Mouse (Mus musculus) neural tube, embryonic 15.5 days (tissue): ENCODE data around the gene Fmnl3. TPM values are rescaled to one million over a fixed set of nuclear protein-coding genes. Genes with fewer than 3 reads are reported as not detected.

ENCODE experiments used
- ATAC-seq: fragments of 200-750 bp; cut with Nextera tagmentation; 2 replicates; pipeline ENCODE4 v1.8.0; 2017; ENCODE audit warnings: mild to moderate bottlenecking, moderate TSS enrichment, moderate library complexity; ENCODE audit not compliant: low FRiP score
- H3K27ac ChIP-seq: fragments of 300-500 bp; sonication (generic); replicated peaks from 2 replicates; pipeline ENCODE4 v1.5.1; 2015; ENCODE audit warnings: mild to moderate bottlenecking, inconsistent platforms
- H3K27me3 ChIP-seq: fragments of 300-500 bp; sonication (generic); replicated peaks from 2 replicates; pipeline ENCODE4 v1.6.1; 2015; ENCODE audit warnings: inconsistent platforms
- H3K36me3 ChIP-seq: fragments of 300-500 bp; sonication (generic); 2 replicates; pipeline ENCODE4 v1.6.1; 2015; ENCODE audit warnings: inconsistent platforms
- H3K4me1 ChIP-seq: fragments of 300-500 bp; sonication (generic); 2 replicates; pipeline ENCODE4 v1.6.1; 2015; ENCODE audit warnings: inconsistent platforms
- H3K4me2 ChIP-seq: fragments of 300-500 bp; sonication (generic); 2 replicates; pipeline ENCODE4 v1.6.1; 2015; ENCODE audit warnings: inconsistent platforms, mild to moderate bottlenecking, moderate library complexity
- H3K4me3 ChIP-seq: fragments of 300-500 bp; sonication (generic); replicated peaks from 2 replicates; pipeline ENCODE4 v1.5.1; 2015; ENCODE audit warnings: mild to moderate bottlenecking, inconsistent platforms
- H3K9ac ChIP-seq: fragments of 300-500 bp; sonication (generic); replicated peaks from 2 replicates; pipeline ENCODE4 v1.6.1; 2015; ENCODE audit warnings: mild to moderate bottlenecking, inconsistent platforms
- H3K9me3 ChIP-seq: fragments of 300-500 bp; sonication (generic); replicated peaks from 2 replicates; pipeline ENCODE4 v1.6.1; 2016; ENCODE audit warnings: inconsistent platforms
- WGBS: fragments of 180-500 bp; shearing (Covaris S2); methylation state at CpG from one replicate; pipeline ENCODE4 v1.1.7; 2015; ENCODE audit warnings: mixed read lengths; 5-methylcytosine and 5-hydroxymethylcytosine counted together
- polyA plus RNA-seq: library from polyadenylated mRNA; unstranded; fragments of >200 nt; fragmentation: Nextera tagmentation; extraction: Ambion mirVana; gene quantifications from 2 replicates; pipeline ENCODE4 v1.2.1, GENCODE M21; 2015

The Fmnl3 gene
- polyA plus RNA-seq = 7.9 and 11.9 TPM in 2 replicates

DNA sequence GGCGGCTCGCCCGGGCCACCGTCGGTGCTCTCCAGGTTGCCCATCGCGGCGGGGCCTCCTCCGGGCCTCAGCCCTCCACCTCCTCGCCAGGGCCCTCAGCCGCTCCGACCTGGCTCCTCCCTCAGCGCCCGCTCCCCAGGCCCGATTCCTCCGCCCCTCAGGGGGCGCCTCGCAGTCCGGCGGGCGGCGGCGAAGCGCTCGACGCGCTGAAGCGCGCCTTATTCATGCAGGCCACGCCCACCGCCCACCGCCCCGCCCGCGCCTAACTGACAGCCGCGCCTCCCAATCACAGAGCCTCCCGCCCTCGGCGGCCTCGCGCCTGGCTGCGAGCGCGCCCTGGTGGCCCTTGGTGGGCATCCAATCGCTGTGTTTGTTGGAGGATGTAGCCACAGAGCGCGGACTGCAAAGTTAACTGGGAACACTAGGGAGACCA, at the start of gene Fmnl3:
Fmnl3 (minus strand) TSS at position 224 of the 433 bp plus-strand sequence.
- Histone ChIP-seq H3K9ac (peak within 1 kb of the TSS; percentile 85), H3K27me3 (peaks cover 7% of the 10 kb centered on the region; the same call in 1 of the 2 replicates), H3K9me3 (no peaks in the 10 kb centered on the region), H3K36me3 (no peaks in the 10 kb centered on the region), H3K4me3 (peak within 1 kb of the TSS; percentile 84), H3K4me1 (peaks cover 19% of the 10 kb centered on the region), H3K27ac (peak within 1 kb of the TSS; percentile 89), H3K4me2 (peak within 1 kb of the TSS; percentile 65)
- ATAC-seq = peak; percentile 96
- under 1% methylated on average over 34 of the region's 48 CpGs for WGBS

DNA sequence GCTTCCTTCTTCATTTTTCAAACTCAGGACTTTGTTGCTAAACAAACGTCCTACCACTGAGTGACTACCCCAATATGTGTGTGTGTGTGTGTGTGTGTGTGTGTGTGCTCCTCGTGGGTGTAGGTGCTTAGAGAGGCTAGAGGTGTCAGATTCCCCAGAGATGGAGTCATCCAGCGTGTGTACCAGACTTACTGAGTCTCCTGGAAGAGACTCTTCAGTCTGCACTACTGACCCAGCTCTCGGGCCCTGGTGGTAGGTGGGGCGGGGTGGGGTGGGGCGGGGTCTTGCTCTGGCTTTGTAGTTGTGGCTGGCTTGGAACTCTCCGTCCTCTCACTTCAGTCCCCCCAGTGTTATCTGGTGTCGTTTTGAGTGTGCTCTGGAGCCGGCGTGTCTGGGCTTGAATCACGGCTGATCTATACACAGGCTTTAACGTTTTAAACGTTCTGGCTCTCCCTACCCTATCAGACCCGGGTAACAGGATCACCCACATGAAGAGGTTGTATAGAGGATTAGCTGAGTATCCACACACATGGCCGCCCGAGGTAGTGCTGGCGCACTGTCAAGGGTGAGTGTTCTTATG, 47.5 kb upstream of the Fmnl3 start:
- no peak for ATAC-seq
- no peak overlapping the region for H3K4me3 ChIP-seq
- no peaks in the 10 kb centered on the region for H3K27me3 ChIP-seq
- no peak overlapping the region for H3K4me2 ChIP-seq
- WGBS = 48% methylated on average over 17 of the region's 17 CpGs
- no peak overlapping the region for H3K9ac ChIP-seq
- peaks cover 16% of the 10 kb centered on the region for H3K4me1 ChIP-seq
- H3K36me3 ChIP-seq = peaks cover 9% of the 10 kb centered on the region; the same call in 1 of the 2 replicates
- no peaks in the 10 kb centered on the region for H3K9me3 ChIP-seq
- H3K27ac ChIP-seq = no peak overlapping the region

DNA sequence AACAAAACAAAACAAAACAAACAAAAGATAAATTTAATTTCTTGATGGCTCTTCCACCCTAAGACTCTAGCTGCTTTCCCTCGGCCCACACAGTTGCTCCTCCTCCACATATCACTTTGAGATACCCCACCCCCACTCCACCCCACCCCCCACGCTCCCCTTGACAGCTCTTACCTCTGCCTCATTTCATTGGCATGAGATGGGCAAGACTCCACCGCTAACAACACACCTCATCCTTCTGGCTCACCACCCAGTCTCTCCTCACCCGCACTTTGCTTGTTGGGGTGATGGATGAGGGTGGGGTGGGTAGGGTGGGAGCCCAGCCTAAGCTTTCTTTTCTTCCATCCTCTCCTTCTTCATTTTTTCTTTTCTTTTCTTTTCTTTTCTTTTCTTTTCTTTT, 46.7 kb upstream of the Fmnl3 start:
- H3K27me3 ChIP-seq = no peaks in the 10 kb centered on the region
- peaks cover 4% of the 10 kb centered on the region; the same call in 1 of the 2 replicates for H3K36me3 ChIP-seq
- no peak overlapping the region for H3K27ac ChIP-seq
- no peaks in the 10 kb centered on the region for H3K9me3 ChIP-seq
- ATAC-seq = no peak
- no peak overlapping the region for H3K4me3 ChIP-seq
- 0 out of 2 replicates have a peak overlapping the region, but pooled peaks have one; percentile 10 for H3K9ac ChIP-seq
- H3K4me1 ChIP-seq = peaks cover 16% of the 10 kb centered on the region
- H3K4me2 ChIP-seq = no peak overlapping the region
- WGBS = 37% methylated on average over 4 of the region's 4 CpGs

DNA sequence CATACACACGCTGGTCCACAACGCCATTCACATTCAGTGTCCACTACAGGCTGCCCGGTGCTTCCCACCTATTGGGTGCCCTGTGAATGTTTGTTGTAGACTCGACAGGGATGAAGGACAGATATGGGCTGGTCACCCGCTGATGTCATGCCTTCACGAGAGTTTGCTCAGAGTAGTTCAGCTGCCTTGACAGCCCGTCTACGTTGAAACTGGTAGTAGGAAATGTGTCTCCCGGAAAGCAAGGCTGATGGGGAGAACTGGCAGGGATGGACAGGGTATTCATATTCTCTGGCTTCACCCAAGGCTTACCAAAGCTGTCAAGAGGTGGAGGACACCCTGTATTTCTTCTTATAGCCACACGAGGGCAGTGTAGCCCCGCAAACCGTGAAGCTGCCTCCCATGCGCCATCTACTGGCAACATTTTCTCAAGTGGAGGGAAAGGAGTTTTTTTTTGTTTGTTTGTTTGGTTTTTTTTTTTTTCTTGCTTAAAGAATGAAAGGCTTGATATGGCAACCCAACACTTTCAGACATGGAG, 46.1 kb upstream of the Fmnl3 start:
- Histone ChIP-seq H3K4me1 (peaks cover 16% of the 10 kb centered on the region), H3K4me3 (no peak overlapping the region), H3K9ac (0 out of 2 replicates have a peak overlapping the region, but pooled peaks have one; percentile 10), H3K9me3 (no peaks in the 10 kb centered on the region), H3K36me3 (no peaks in the 10 kb centered on the region), H3K4me2 (0 out of 2 replicates have a peak overlapping the region, but pooled peaks have one; percentile 17), H3K27me3 (no peaks in the 10 kb centered on the region), H3K27ac (no peak overlapping the region)
- WGBS = 24% methylated on average over 13 of the region's 13 CpGs
- no peak for ATAC-seq

DNA sequence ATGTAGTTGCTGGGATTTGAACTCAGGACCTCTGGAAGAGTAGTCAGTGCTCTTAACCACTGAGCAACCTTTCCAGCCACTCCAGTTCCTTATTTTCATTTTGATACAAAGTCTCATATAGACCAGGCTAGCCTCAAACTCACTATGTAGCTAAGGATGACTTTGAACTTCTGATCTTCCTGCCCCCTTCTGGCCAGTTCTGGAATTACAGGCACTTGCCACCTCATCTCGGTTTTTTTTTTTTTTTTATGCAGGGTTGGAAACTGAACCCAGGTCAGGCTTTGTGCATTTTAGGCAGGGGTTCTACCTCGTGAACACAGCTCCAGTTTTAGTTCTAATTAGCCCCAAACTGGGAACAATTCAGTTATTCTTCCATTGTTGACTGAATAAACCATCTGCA, 45.5 kb upstream of the Fmnl3 start:
- WGBS = 27% methylated on average over 2 of the region's 2 CpGs
- Histone ChIP-seq H3K9me3 (no peaks in the 10 kb centered on the region), H3K4me1 (peaks cover 10% of the 10 kb centered on the region), H3K9ac (no peak overlapping the region), H3K27ac (no peak overlapping the region), H3K4me2 (no peak overlapping the region), H3K27me3 (no peaks in the 10 kb centered on the region), H3K36me3 (no peaks in the 10 kb centered on the region), H3K4me3 (no peak overlapping the region)
- ATAC-seq = no peak

DNA sequence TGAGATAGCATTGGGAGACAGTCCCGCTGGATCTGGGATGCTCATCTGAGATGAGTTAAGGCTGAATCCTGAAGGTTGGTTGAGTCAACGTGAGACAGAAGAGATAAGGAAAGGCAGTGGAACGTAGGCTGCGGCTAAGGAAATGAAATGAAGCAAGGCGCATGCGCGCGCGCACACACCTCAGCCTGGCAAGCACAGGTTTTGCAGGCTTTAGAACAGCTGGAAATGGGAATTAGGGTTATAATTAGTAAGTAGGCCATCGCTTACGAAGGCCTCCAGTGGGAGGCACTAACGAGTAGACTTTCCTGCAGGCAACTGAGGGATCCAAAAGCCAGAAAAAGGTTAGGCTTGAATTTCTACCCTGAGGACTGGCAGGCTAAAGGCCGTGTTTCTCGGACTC, 41.5 kb upstream of the Fmnl3 start:
- H3K9me3 ChIP-seq = no peaks in the 10 kb centered on the region
- H3K36me3 ChIP-seq = peaks cover 37% of the 10 kb centered on the region
- no peak for ATAC-seq
- H3K4me2 ChIP-seq = no peak overlapping the region
- no peaks in the 10 kb centered on the region for H3K27me3 ChIP-seq
- H3K4me3 ChIP-seq = no peak overlapping the region
- no peak overlapping the region for H3K9ac ChIP-seq
- 0 out of 2 replicates have a peak, but pooled peaks cover 5% of the 10 kb centered on the region for H3K4me1 ChIP-seq
- no peak overlapping the region for H3K27ac ChIP-seq
- 64% methylated on average over 14 of the region's 14 CpGs for WGBS

DNA sequence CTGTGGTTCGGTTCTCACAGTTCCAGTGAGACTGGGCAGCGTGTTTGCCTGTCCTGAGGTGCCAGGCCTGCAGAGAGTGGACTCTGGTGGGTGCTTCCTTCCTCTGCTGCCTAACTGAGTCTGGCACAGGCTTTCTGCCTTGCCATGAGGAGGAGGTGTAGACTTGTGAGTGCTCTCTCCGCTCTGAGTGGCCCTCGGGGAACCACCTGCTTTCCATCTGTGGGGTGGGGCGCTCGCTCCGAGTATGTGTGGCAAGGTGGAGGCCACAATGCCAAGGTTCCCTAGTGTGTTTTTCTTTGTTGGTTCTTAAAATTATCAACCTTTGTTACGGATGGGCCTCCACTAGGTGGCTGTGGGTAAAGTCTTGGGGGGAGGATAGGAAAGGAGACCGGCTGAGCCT, 38.6 kb upstream of the Fmnl3 start:
- H3K4me2 ChIP-seq = no peak overlapping the region
- ATAC-seq = no peak
- H3K9me3 ChIP-seq = no peaks in the 10 kb centered on the region
- 92% methylated on average over 9 of the region's 9 CpGs for whole genome bisulfite sequencing
- H3K4me3 ChIP-seq = no peak overlapping the region
- H3K4me1 ChIP-seq = no peaks in the 10 kb centered on the region
- no peak overlapping the region for H3K9ac ChIP-seq
- no peaks in the 10 kb centered on the region for H3K27me3 ChIP-seq
- H3K36me3 ChIP-seq = peaks cover 64% of the 10 kb centered on the region
- H3K27ac ChIP-seq = no peak overlapping the region

DNA sequence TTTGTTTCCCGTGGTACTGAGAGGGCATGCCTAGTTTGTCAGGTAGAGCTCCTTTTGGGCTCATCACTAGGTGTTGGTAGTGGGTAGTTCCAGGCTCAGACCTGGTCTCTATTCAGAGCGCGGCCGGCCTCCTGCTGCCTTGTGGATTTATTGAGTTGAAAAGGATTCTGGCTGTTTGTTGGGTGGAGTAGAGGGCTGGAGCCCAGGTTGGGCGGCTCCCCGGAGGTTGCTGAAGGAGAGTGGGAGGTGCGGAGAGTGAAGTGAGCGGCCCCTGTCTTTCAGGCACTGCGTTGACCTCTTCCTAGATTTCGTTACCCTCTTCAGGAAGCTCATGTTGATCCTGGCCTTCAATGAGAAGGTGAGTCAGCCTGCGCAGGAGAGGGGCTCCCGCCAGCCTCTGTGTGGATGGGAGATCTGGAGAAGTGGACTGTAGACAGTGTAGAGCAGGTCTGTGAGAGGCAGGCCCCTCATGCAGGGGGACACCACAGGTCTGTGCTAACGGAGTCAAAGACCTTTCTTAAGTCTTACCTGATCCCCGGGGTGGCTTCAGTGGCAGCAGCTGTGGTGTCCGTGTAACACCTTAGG, 36.8 kb upstream of the Fmnl3 start:
- Histone ChIP-seq H3K4me1 (no peaks in the 10 kb centered on the region), H3K4me3 (no peak overlapping the region), H3K9me3 (no peaks in the 10 kb centered on the region), H3K9ac (no peak overlapping the region), H3K27me3 (no peaks in the 10 kb centered on the region), H3K4me2 (no peak overlapping the region), H3K36me3 (peaks cover 78% of the 10 kb centered on the region), H3K27ac (no peak overlapping the region)
- WGBS = 91% methylated on average over 15 of the region's 15 CpGs
- ATAC-seq = no peak

DNA sequence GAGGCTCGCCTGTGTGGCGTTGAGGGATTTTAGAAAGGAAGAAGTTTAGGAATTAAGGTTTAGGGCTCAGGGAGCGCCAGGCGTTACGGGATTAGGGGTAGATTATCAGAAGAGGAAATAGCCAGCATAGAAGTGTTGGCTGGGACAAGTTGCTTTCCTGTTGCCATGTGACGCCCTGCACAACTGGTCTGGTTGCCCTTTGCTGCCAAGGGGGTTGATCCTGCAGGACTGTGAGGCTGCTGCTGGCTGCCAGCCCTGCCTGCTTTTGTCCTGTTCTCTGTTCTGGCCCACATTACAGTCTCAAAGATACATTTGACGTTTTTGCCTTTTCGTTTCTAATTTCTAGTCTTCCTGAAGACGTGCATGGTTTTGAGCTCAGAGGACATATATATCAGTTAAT, 34.9 kb upstream of the Fmnl3 start:
- Histone ChIP-seq H3K27ac (no peak overlapping the region; the same call in 1 of the 2 replicates), H3K4me1 (0 out of 2 replicates have a peak, but pooled peaks cover 3% of the 10 kb centered on the region), H3K9ac (no peak overlapping the region), H3K4me3 (no peak overlapping the region), H3K9me3 (no peaks in the 10 kb centered on the region), H3K36me3 (peaks cover 75% of the 10 kb centered on the region), H3K4me2 (no peak overlapping the region), H3K27me3 (no peaks in the 10 kb centered on the region)
- 89% methylated on average over 9 of the region's 9 CpGs for WGBS
- no peak for ATAC-seq

DNA sequence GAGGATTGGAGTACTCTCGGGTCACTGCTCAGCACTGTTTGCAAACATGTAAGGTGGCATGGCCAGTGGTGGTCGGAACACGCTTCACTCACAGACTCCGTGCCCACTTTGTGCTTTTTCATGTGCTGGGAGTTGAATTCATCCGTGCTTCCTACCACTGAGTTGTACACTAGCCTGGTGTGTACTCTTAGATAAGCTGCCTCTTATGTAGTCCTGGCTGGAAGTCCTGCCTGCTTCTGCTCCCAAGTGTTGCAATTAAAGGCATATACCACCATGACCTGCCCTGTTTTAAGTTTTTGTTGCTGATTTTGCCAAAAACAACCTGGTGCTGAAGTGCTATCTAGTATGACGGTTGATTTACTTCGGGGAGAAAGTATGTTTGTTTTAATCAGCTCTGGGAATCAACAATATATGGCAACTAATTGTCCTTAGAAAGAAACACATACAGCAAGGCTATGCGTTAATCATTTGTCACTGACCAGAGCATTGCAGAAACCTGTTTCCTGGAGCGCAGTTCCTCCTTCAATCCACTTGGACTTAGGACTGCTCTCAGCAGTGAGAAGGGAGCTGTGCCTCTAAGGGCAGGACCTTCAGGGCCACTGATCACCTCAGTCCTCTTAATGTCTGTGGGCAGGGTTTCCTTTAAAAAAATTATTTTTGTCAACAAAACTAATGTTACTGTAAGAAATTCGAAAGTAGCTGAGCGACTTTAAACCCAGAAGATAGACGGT, 33.0 kb upstream of the Fmnl3 start:
- H3K9ac ChIP-seq = no peak overlapping the region
- peaks cover 57% of the 10 kb centered on the region for H3K36me3 ChIP-seq
- H3K4me2 ChIP-seq = no peak overlapping the region
- no peak for ATAC-seq
- no peaks in the 10 kb centered on the region for H3K9me3 ChIP-seq
- no peak overlapping the region for H3K4me3 ChIP-seq
- no peaks in the 10 kb centered on the region for H3K27me3 ChIP-seq
- 96% methylated on average over 12 of the region's 12 CpGs for WGBS
- no peak overlapping the region for H3K27ac ChIP-seq
- H3K4me1 ChIP-seq = peaks cover 17% of the 10 kb centered on the region

DNA sequence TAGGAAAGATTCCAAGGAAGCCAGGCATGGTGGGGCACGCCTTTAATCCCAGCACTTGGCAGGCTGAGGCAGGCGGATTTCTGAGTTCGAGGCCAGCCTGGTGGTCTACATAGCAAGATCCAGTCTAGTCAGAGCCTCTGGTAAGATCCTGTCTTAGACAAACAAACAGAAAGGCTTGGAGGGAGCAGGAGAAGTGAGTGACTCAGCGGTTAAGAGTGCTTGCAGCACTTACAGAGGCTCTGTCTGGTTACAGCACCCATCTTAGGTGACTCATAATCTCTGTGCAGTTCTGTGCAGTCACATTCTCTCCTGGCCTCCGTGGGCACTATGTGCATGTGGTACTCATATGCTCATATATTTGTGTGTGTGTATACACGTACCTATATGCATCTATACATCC, 30.3 kb upstream of the Fmnl3 start:
- H3K27ac ChIP-seq = no peak overlapping the region
- no peak overlapping the region for H3K4me3 ChIP-seq
- H3K9me3 ChIP-seq = no peaks in the 10 kb centered on the region
- no peak for ATAC-seq
- WGBS = 95% methylated on average over 6 of the region's 6 CpGs
- H3K27me3 ChIP-seq = no peaks in the 10 kb centered on the region
- peaks cover 30% of the 10 kb centered on the region for H3K36me3 ChIP-seq
- H3K4me2 ChIP-seq = no peak overlapping the region
- no peak overlapping the region for H3K9ac ChIP-seq
- H3K4me1 ChIP-seq = peaks cover 34% of the 10 kb centered on the region
